In the genomic region with DNA sequence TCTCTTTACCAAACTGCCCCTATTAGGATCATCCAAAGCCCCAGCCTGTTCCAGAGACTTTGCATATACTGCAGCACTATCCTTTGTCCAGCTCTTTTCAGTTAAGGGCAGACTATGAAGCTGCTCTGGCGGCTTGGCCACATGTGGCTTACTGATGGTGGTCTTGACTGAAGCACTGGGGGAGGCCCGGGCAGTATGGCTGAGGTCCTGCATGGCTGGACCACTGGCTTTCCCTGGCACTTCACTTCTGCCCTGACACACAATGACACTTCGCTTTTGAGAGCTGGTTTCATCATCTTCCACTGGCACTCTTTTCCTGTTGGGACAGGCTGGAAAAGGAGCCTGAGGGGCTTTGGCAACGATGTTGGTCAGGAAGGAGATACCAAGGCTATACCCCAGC, we compare ENCODE assay signal across 23 mouse cellular contexts. TPM values are rescaled to one million over a fixed set of nuclear protein-coding genes. Genes with fewer than 3 reads are reported as not detected.
DNase-seq lines count a peak whose midpoint lies in the region; ATAC-seq and TF ChIP-seq lines count a peak whose summit lies in the region.
"Had no signal": no experiment of that assay in that cellular context is flagged by ENCODE, and none has a peak within 500 bp of the region (broad histone marks: within the 10 kb centered on the region; RNA-seq: fewer than 3 reads in every experiment).

No protein-coding gene starts in this region.

- 88% methylated on average over 4 of the region's 4 CpGs for WGBS in heart, embryonic 10.5 days
- 65% methylated on average over 4 of the region's 4 CpGs for WGBS in bone marrow, adult 2 months
- WGBS in liver, embryonic 14.5 days (ENCODE audit: insufficient replicate concordance) = 70% methylated on average over 4 of the region's 4 CpGs

- H3K27me3 ChIP-seq in heart, embryonic 10.5 days (ENCODE audit: insufficient read depth, poor library complexity, severe bottlenecking) = no peaks in the 10 kb centered on the region
- no peaks in the 10 kb centered on the region for H3K27me3 ChIP-seq in liver, embryonic 14.5 days (ENCODE audit: control insufficient read depth, insufficient read depth, low read length)
- H3K27me3 ChIP-seq: CH12.LX; forebrain, embryonic 13.5 days; hindbrain, embryonic 12.5 days; hindbrain, embryonic 15.5 days; Patski had no signal

- no peak for TF ChIP-seq POLR2A in bone marrow, adult 2 months (IDR thresholded peaks at IDR 0.05; ENCODE audit: borderline replicate concordance, control insufficient read depth, low read depth, low read length)

- peak overlapping the region; percentile 11; the same call in 1 of the 2 replicates for H3K4me2 ChIP-seq in liver, embryonic 14.5 days (ENCODE audit: low read depth)
- H3K4me2 ChIP-seq: forebrain, embryonic 13.5 days; heart, embryonic 13.5 days; hindbrain, embryonic 12.5 days; hindbrain, embryonic 15.5 days had no signal

- H3K4me3 ChIP-seq in heart, embryonic 10.5 days = no peak overlapping the region
- no peak overlapping the region for H3K4me3 ChIP-seq in bone marrow, adult 2 months (replicated peaks; ENCODE audit: control insufficient read depth, low read depth, low read length)
- H3K4me3 ChIP-seq in liver, embryonic 14.5 days (ENCODE audit: insufficient read depth in 1 of 2, low read depth in 2 of 2, low read length in 2 of 2) = no peak overlapping the region
- H3K4me3 ChIP-seq: forebrain, embryonic 10.5 days; forebrain, embryonic 13.5 days; heart, embryonic 13.5 days; hindbrain, embryonic 12.5 days; hindbrain, embryonic 15.5 days had no signal

- TF ChIP-seq EP300 in liver, embryonic 14.5 days (IDR thresholded peaks at IDR 0.05; ENCODE audit: low read depth) = no peak

- ATAC-seq in liver, embryonic 14.5 days (ENCODE audit: insufficient read depth) = no peak
- ATAC-seq in monocyte, adult 5-6 weeks (replicated peaks; ENCODE audit: insufficient number of reproducible peaks, low FRiP score, low TSS enrichment, poor library complexity, severe bottlenecking) = no peak
- ATAC-seq: forebrain, embryonic 13.5 days; forebrain, embryonic 16.5 days; Patski had no signal

- H3K9ac ChIP-seq in liver, embryonic 14.5 days (replicated peaks) = no peak overlapping the region
- H3K9ac ChIP-seq: forebrain, embryonic 13.5 days; heart, embryonic 13.5 days; hindbrain, embryonic 12.5 days; hindbrain, embryonic 15.5 days had no signal

- H3K36me3 ChIP-seq in heart, embryonic 10.5 days = peaks cover 43% of the 10 kb centered on the region
- peaks cover 9% of the 10 kb centered on the region for H3K36me3 ChIP-seq in liver, embryonic 14.5 days (replicated peaks; ENCODE audit: control insufficient read depth, insufficient read depth, low read depth)

- H3K4me1 ChIP-seq in heart, embryonic 10.5 days = peaks cover 28% of the 10 kb centered on the region
- H3K4me1 ChIP-seq in bone marrow, adult 2 months (ENCODE audit: control insufficient read depth, insufficient read depth, low read length) = peaks cover 4% of the 10 kb centered on the region; the same call in 1 of the 2 replicates
- peaks cover 11 to 28% of the 10 kb centered on the region in 2 experiments; a peak in 3 of 4 replicates for H3K4me1 ChIP-seq in liver, embryonic 14.5 days (replicated peaks; ENCODE audit: control insufficient read depth in 2 of 2, insufficient read depth in 2 of 2, low read length in 1 of 2)
- H3K4me1 ChIP-seq: forebrain, embryonic 10.5 days; forebrain, embryonic 13.5 days; hindbrain, embryonic 12.5 days; hindbrain, embryonic 15.5 days had no signal

- no peak for TF ChIP-seq CTCF in bone marrow, adult 2 months (IDR thresholded peaks at IDR 0.05; ENCODE audit: control insufficient read depth, insufficient read depth, low read length)
- no peak for TF ChIP-seq CTCF in liver, embryonic 14.5 days (IDR thresholded peaks at IDR 0.05; ENCODE audit: low read depth)

- intact Hi-C loops in heart, postnatal 36 days (cut with DNase I) = no loop called here
- intact Hi-C loops in left cerebral cortex, postnatal 14 days (cut with DNase I) = no loop called here

- no peak overlapping the region for H3K27ac ChIP-seq in heart, embryonic 10.5 days
- peak overlapping the region; percentile 31; the same call in 1 of the 2 replicates for H3K27ac ChIP-seq in bone marrow, adult 2 months (ENCODE audit: control insufficient read depth, insufficient read depth, low read depth, low read length, poor library complexity)
- no peak overlapping the region; the same call in none of the 2 replicates for H3K27ac ChIP-seq in liver, embryonic 14.5 days
- H3K27ac ChIP-seq: forebrain, embryonic 10.5 days; forebrain, embryonic 13.5 days; heart, embryonic 13.5 days; hindbrain, embryonic 12.5 days; hindbrain, embryonic 15.5 days had no signal

- DNase-seq in heart, embryonic 10.5 days (ENCODE audit: low spot score) = peak; percentile 53
- DNase-seq in heart, postnatal 36 days = no peak
- DNase-seq in liver, embryonic 14.5 days (ENCODE audit: low read depth in 3 of 3, low spot score in 3 of 3) = no peak
- no peak for DNase-seq in left cerebral cortex, postnatal 14 days (ENCODE audit: low spot score in 2 of 2)
- DNase-seq: adrenal gland, postnatal 10 days; B cell, adult 2 months; cerebellum, adult 11-12 months; cerebellum, adult 9-10 months; cerebellum, postnatal 14 days; gastrocnemius, postnatal 10 days; gastrocnemius, postnatal 36 days; heart, postnatal 14 days had no signal

- H3K9me3 ChIP-seq in heart, embryonic 10.5 days = no peaks in the 10 kb centered on the region
- no peaks in the 10 kb centered on the region for H3K9me3 ChIP-seq in liver, embryonic 14.5 days (ENCODE audit: control insufficient read depth, low read length)
- H3K9me3 ChIP-seq: forebrain, embryonic 10.5 days; forebrain, embryonic 13.5 days; G1E; heart, embryonic 13.5 days; hindbrain, embryonic 12.5 days; hindbrain, embryonic 15.5 days had no signal

RNA-seq across cellular contexts. Expression of a gene that starts 10.0 kb away (rescaled TPM):
- 16.3 and 18.4 TPM in 2 replicates for polyA plus RNA-seq in heart, embryonic 10.5 days (2016; fragmentation: Nextera tagmentation; extraction: Ambion mirVana)
- 10 to 100 TPM; 18.3 to 28.8 TPM for total RNA-seq in heart, postnatal 36 days (2021)
- polyA plus RNA-seq in bone marrow, adult 2 months (2011; ENCODE audit: insufficient read depth, insufficient read length, low replicate concordance, missing spikeins) = 5.7 and 7.1 TPM in 2 replicates
- polyA plus RNA-seq in liver, embryonic 14.5 days (2012; rRNA removed) = 1.5 and 1.9 TPM in 2 replicates
- polyA plus RNA-seq in liver, embryonic 14.5 days (2014; fragmentation: Nextera tagmentation; extraction: Ambion mirVana) = 4.6 and 6.2 TPM in 2 replicates
- total RNA-seq in left cerebral cortex, postnatal 14 days (2021) = 10 to 100 TPM; 17.4 to 22.7 TPM
- total RNA-seq in monocyte, adult 5-6 weeks (2017) = 5.3 to 20.3 TPM (median 14.5 TPM) in 3 replicates

RNA-seq across cellular contexts. Expression of a gene that starts 10.1 kb away (rescaled TPM):
- polyA plus RNA-seq in heart, embryonic 10.5 days (2016; fragmentation: Nextera tagmentation; extraction: Ambion mirVana) = 10.1 and 10.2 TPM in 2 replicates
- total RNA-seq in heart, postnatal 36 days (2021) = 1 to 10 TPM; 9.3 to 9.5 TPM
- polyA plus RNA-seq in bone marrow, adult 2 months (2011; ENCODE audit: insufficient read depth, insufficient read length, low replicate concordance, missing spikeins) = 3.9 and 13.8 TPM in 2 replicates
- polyA plus RNA-seq in liver, embryonic 14.5 days (2012; rRNA removed) = 3.3 and 3.5 TPM in 2 replicates
- 2.3 and 3.2 TPM in 2 replicates for polyA plus RNA-seq in liver, embryonic 14.5 days (2014; fragmentation: Nextera tagmentation; extraction: Ambion mirVana)
- 10 to 100 TPM; 20.8 to 21.1 TPM for total RNA-seq in left cerebral cortex, postnatal 14 days (2021)
- 24.7 to 36.9 TPM (median 35.7 TPM) in 3 replicates for total RNA-seq in monocyte, adult 5-6 weeks (2017)

RNA-seq across cellular contexts. Expression of a gene that starts 44.7 kb away (rescaled TPM):
- polyA plus RNA-seq in heart, embryonic 10.5 days (2016; fragmentation: Nextera tagmentation; extraction: Ambion mirVana) = 15.3 and 20.1 TPM in 2 replicates
- 1 to 10 TPM; 4.1 to 4.3 TPM for total RNA-seq in heart, postnatal 36 days (2021)
- polyA plus RNA-seq in bone marrow, adult 2 months (2011; ENCODE audit: insufficient read depth, insufficient read length, low replicate concordance, missing spikeins) = 7.1 and 13.6 TPM in 2 replicates
- 7.1 and 9.7 TPM in 2 replicates for polyA plus RNA-seq in liver, embryonic 14.5 days (2012; rRNA removed)
- polyA plus RNA-seq in liver, embryonic 14.5 days (2014; fragmentation: Nextera tagmentation; extraction: Ambion mirVana) = 12.2 and 12.3 TPM in 2 replicates
- total RNA-seq in left cerebral cortex, postnatal 14 days (2021) = 10 to 100 TPM; 24.2 to 27.4 TPM
- total RNA-seq in monocyte, adult 5-6 weeks (2017) = 31.2 to 95.3 TPM (median 95.2 TPM) in 3 replicates
